Mouse (Mus musculus): ENCODE results near the gene Dnhd1. TPM values are rescaled to one million over a fixed set of nuclear protein-coding genes. Genes with fewer than 3 reads are reported as not detected.
"Not testable (repeated sequence)": the region's sequence is repeated elsewhere in the genome, so short reads cannot be mapped to it uniquely, and the experiment has no call there.

The Dnhd1 gene
- polyA plus RNA-seq, 1 experiment from 2014 or later, result 2.0 TPM

- H3K36me3 ChIP-seq (replicated peaks; ENCODE audit: control insufficient read depth, insufficient read depth), result peaks cover 54% of the 10 kb centered on the region
- H3K27me3 ChIP-seq (ENCODE audit: control insufficient read depth, insufficient read depth, low read length); H3K9me3 ChIP-seq (ENCODE audit: control insufficient read depth, low read length); DNase-seq (ENCODE audit: low spot score); ATAC-seq (ENCODE audit: low FRiP score); H3K27ac ChIP-seq: not testable (repeated sequence)
- 92% methylated on average over 7 of the region's 7 CpGs for WGBS
- 0 out of 2 replicates have a peak overlapping the region, but pooled peaks have one; percentile 94 for H3K9ac ChIP-seq
- peak overlapping the region; percentile 97; the same call in 1 of the 2 replicates for H3K4me3 ChIP-seq (replicated peaks; ENCODE audit: low read length)
- H3K4me1 ChIP-seq (replicated peaks; ENCODE audit: control insufficient read depth, insufficient read depth, low read length), result peaks cover 14% of the 10 kb centered on the region
- peak overlapping the region; percentile 93; the same call in 1 of the 2 replicates for H3K4me2 ChIP-seq (replicated peaks)
Observed at GRCm38 (mm10) chr7:105742539-105743215, 92.0 kb downstream of the Dnhd1 start.

- ATAC-seq (ENCODE audit: low FRiP score), result not testable (repeated sequence)
Observed at GRCm38 (mm10) chr7:105743246-105743925, 92.8 kb downstream of the Dnhd1 start.

GRCm38 (mm10) chr7:105743926-105744590 is 93.4 kb downstream of the Dnhd1 start, which contains the start of gene Taf10:
TSS of gene Taf10 (minus strand) at chr7:105744361.
- under 1% methylated on average over 67 of the region's 67 CpGs for WGBS
- Histone ChIP-seq H3K4me1 (replicated peaks; ENCODE audit: control insufficient read depth, insufficient read depth, low read length) (peaks cover 6% of the 10 kb centered on the region; the same call in 1 of the 2 replicates), H3K4me2 (replicated peaks) (peak within 1 kb of the TSS; percentile 93), H3K27me3 (ENCODE audit: control insufficient read depth, insufficient read depth, low read length) (no peaks in the 10 kb centered on the region), H3K27ac (peak within 1 kb of the TSS; percentile 82), H3K9ac (peak within 1 kb of the TSS; percentile 94), H3K36me3 (replicated peaks; ENCODE audit: control insufficient read depth, insufficient read depth) (peaks cover 66% of the 10 kb centered on the region), H3K9me3 (ENCODE audit: control insufficient read depth, low read length) (no peaks in the 10 kb centered on the region), H3K4me3 (replicated peaks; ENCODE audit: low read length) (peak within 1 kb of the TSS; percentile 97)
- DNase-seq (ENCODE audit: low spot score) (peak; percentile 91), ATAC-seq (ENCODE audit: low FRiP score) (peak; percentile 96)

More at GRCm38 (mm10) chr7:105743246-105743925, 92.8 kb downstream of the Dnhd1 start:
- H3K9me3 ChIP-seq (ENCODE audit: control insufficient read depth, low read length); H3K4me1 ChIP-seq (replicated peaks; ENCODE audit: control insufficient read depth, insufficient read depth, low read length); H3K27me3 ChIP-seq (ENCODE audit: control insufficient read depth, insufficient read depth, low read length); DNase-seq (ENCODE audit: low spot score): not testable (repeated sequence)
- Histone ChIP-seq H3K9ac (peak overlapping the region; percentile 94), H3K27ac (peak overlapping the region; percentile 82), H3K4me3 (replicated peaks; ENCODE audit: low read length) (peak overlapping the region; percentile 97), H3K4me2 (replicated peaks) (peak overlapping the region; percentile 93), H3K36me3 (replicated peaks; ENCODE audit: control insufficient read depth, insufficient read depth) (peaks cover 60% of the 10 kb centered on the region)
- WGBS, result 38% methylated on average over 20 of the region's 20 CpGs

GRCm38 (mm10) chr7:105747776-105748175 is 97.1 kb downstream of the Dnhd1 start:
- ATAC-seq (ENCODE audit: low FRiP score) (no peak), DNase-seq (ENCODE audit: low spot score) (no peak)
- Histone ChIP-seq H3K27me3 (ENCODE audit: control insufficient read depth, insufficient read depth, low read length) (no peaks in the 10 kb centered on the region), H3K4me1 (replicated peaks; ENCODE audit: control insufficient read depth, insufficient read depth, low read length) (peaks cover 12% of the 10 kb centered on the region; the same call in 1 of the 2 replicates), H3K4me3 (replicated peaks; ENCODE audit: low read length) (no peak overlapping the region), H3K27ac (no peak overlapping the region), H3K36me3 (replicated peaks; ENCODE audit: control insufficient read depth, insufficient read depth) (peaks cover 40% of the 10 kb centered on the region), H3K9ac (no peak overlapping the region), H3K9me3 (ENCODE audit: control insufficient read depth, low read length) (no peaks in the 10 kb centered on the region), H3K4me2 (replicated peaks) (no peak overlapping the region)
- 85% methylated on average over 2 of the region's 2 CpGs for WGBS

GRCm38 (mm10) chr7:105751491-105752433 is 101.1 kb downstream of the Dnhd1 start, which contains the start of gene Tpp1:
TSS of gene Tpp1 (minus strand) at chr7:105752235.
- peak; percentile 90 for DNase-seq (ENCODE audit: low spot score)
- peak within 1 kb of the TSS; percentile 60 for H3K4me2 ChIP-seq (replicated peaks)
- peak within 1 kb of the TSS; percentile 60 for H3K27ac ChIP-seq
- ATAC-seq (ENCODE audit: low FRiP score), result peak; percentile 91
- H3K9me3 ChIP-seq (ENCODE audit: control insufficient read depth, low read length), result no peaks in the 10 kb centered on the region
- peak within 1 kb of the TSS; percentile 40 for H3K4me3 ChIP-seq (replicated peaks; ENCODE audit: low read length)
- H3K27me3 ChIP-seq (ENCODE audit: control insufficient read depth, insufficient read depth, low read length), result no peaks in the 10 kb centered on the region
- peak within 1 kb of the TSS; percentile 66 for H3K9ac ChIP-seq
- WGBS, result 21% methylated on average over 20 of the region's 20 CpGs
- H3K4me1 ChIP-seq (replicated peaks; ENCODE audit: control insufficient read depth, insufficient read depth, low read length), result peaks cover 8% of the 10 kb centered on the region; the same call in 1 of the 2 replicates
- H3K36me3 ChIP-seq (replicated peaks; ENCODE audit: control insufficient read depth, insufficient read depth), result peaks cover 69% of the 10 kb centered on the region

- Histone ChIP-seq H3K27ac (no peak overlapping the region), H3K4me1 (replicated peaks; ENCODE audit: control insufficient read depth, insufficient read depth, low read length) (peaks cover 8% of the 10 kb centered on the region; the same call in 1 of the 2 replicates), H3K4me2 (replicated peaks) (no peak overlapping the region), H3K9ac (no peak overlapping the region), H3K9me3 (ENCODE audit: control insufficient read depth, low read length) (no peaks in the 10 kb centered on the region), H3K36me3 (replicated peaks; ENCODE audit: control insufficient read depth, insufficient read depth) (peaks cover 70% of the 10 kb centered on the region), H3K4me3 (replicated peaks; ENCODE audit: low read length) (no peak overlapping the region), H3K27me3 (ENCODE audit: control insufficient read depth, insufficient read depth, low read length) (no peaks in the 10 kb centered on the region)
- DNase-seq (ENCODE audit: low spot score), result no peak
- 92% methylated on average over 2 of the region's 2 CpGs for WGBS
- ATAC-seq (ENCODE audit: low FRiP score), result peak; percentile 2; the same call in 1 of the 2 replicates
Observed at GRCm38 (mm10) chr7:105752716-105753115, 102.1 kb downstream of the Dnhd1 start.

- DNase-seq (ENCODE audit: low spot score) (no peak), ATAC-seq (ENCODE audit: low FRiP score) (no peak)
- no peaks in the 10 kb centered on the region for H3K27me3 ChIP-seq (ENCODE audit: control insufficient read depth, insufficient read depth, low read length)
- peaks cover 71% of the 10 kb centered on the region for H3K36me3 ChIP-seq (replicated peaks; ENCODE audit: control insufficient read depth, insufficient read depth)
- H3K4me2 ChIP-seq (replicated peaks), result no peak overlapping the region
- no peak overlapping the region for H3K4me3 ChIP-seq (replicated peaks; ENCODE audit: low read length)
- no peak overlapping the region for H3K9ac ChIP-seq
- WGBS, result 91% methylated on average over 10 of the region's 10 CpGs
- no peak overlapping the region for H3K27ac ChIP-seq
- H3K9me3 ChIP-seq (ENCODE audit: control insufficient read depth, low read length), result no peaks in the 10 kb centered on the region
- H3K4me1 ChIP-seq (replicated peaks; ENCODE audit: control insufficient read depth, insufficient read depth, low read length), result peaks cover 8% of the 10 kb centered on the region; the same call in 1 of the 2 replicates
Observed at GRCm38 (mm10) chr7:105753281-105753680, 102.7 kb downstream of the Dnhd1 start.

GRCm38 (mm10) chr7:105761813-105762484 is 111.3 kb downstream of the Dnhd1 start:
- peaks cover 97% of the 10 kb centered on the region for H3K36me3 ChIP-seq (replicated peaks; ENCODE audit: control insufficient read depth, insufficient read depth)
- no peaks in the 10 kb centered on the region for H3K9me3 ChIP-seq (ENCODE audit: control insufficient read depth, low read length)
- no peak overlapping the region for H3K4me3 ChIP-seq (replicated peaks; ENCODE audit: low read length)
- no peaks in the 10 kb centered on the region for H3K27me3 ChIP-seq (ENCODE audit: control insufficient read depth, insufficient read depth, low read length)
- no peak for ATAC-seq (ENCODE audit: low FRiP score)
- DNase-seq (ENCODE audit: low spot score), result no peak
- WGBS, result 19% methylated on average over 51 of the region's 51 CpGs
- H3K27ac ChIP-seq, result no peak overlapping the region
- H3K4me1 ChIP-seq (replicated peaks; ENCODE audit: control insufficient read depth, insufficient read depth, low read length), result peaks cover 5% of the 10 kb centered on the region; the same call in 1 of the 2 replicates
- no peak overlapping the region for H3K9ac ChIP-seq
- no peak overlapping the region for H3K4me2 ChIP-seq (replicated peaks)

All from hindbrain, embryonic 14.5 days (tissue).